Mouse (Mus musculus): ENCODE results near the gene Muc5b.

The Muc5b gene

GRCm38 (mm10) chr7:141902269-141902729 lies 63.4 kb downstream of the Muc5b start:
- peak; percentile 99 to 100 for DNase-seq (ENCODE audit: low spot score in 2 of 2)

DNA sequence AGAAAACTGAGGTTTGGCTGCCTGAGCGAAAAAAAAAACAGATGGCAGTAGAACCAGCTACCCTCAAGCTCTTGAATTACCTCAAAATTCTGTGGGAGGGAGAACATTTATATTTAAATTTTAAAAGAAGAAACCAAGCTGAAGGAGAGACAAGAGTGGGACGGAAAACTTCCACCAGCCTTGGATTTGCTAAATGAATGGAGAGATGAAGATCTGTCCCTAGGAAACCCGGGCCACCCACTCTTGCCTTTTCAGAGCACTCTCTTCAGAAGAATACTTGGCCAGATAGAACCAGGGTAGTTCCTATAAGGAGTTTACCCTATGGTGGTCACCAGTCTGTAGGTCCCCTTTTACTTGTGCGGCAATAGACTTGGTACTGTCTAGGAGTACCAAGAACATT lies 63.9 kb downstream of the Muc5b start:
- DNase-seq (ENCODE audit: low spot score in 2 of 2): no peak

GRCm38 (mm10) chr7:141908591-141908990 lies 69.7 kb downstream of the Muc5b start:
- DNase-seq (ENCODE audit: low spot score in 2 of 2): no peak

- no peak for DNase-seq (ENCODE audit: low spot score in 2 of 2)
Observed at GRCm38 (mm10) chr7:141911305-141911704, 72.4 kb downstream of the Muc5b start.

DNA sequence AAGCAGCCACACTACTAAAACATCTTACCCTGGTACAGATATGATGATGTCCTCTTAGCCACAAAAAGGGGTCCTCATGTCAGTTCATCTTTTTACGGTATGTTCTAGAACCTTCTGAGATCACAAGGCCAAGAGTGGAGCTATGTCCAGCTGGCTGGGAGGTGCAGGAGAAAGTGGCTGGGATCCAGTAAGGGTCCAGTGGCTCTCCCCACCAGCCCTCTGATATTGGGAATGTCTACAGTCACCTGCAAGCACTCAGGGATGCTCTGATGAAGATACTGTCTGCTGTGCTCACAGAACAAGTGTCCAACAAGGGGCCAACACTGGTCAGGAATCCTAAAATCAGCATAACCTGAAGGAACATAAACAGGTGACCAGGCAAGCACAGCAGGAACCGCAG lies 79.5 kb downstream of the Muc5b start, which contains the start of gene Tollip:
TSS of gene Tollip (minus strand) at position 101 of the 400 bp plus-strand sequence.
- no peak for DNase-seq (ENCODE audit: low spot score in 2 of 2)
